In genomic region chr16:29981543-29981942, GRCm38 (mm10) we compare ENCODE assay signal across 18 mouse cellular contexts.
"Had no signal": no experiment of that assay in that cellular context is flagged by ENCODE, and none has a peak within 500 bp of the region (broad histone marks: within the 10 kb centered on the region; RNA-seq: fewer than 3 reads in every experiment).

No protein-coding gene starts in this region.

- H3K36me3 ChIP-seq: midbrain, embryonic 10.5 days; midbrain, embryonic 13.5 days; midbrain, embryonic 15.5 days; neural tube, embryonic 13.5 days; neural tube, embryonic 15.5 days had no signal

- H3K4me3 ChIP-seq: midbrain, embryonic 10.5 days; midbrain, embryonic 13.5 days; midbrain, embryonic 15.5 days; myocyte; neural tube, embryonic 13.5 days; neural tube, embryonic 15.5 days had no signal

- DNase-seq: lung, adult 18-20 months; lung, embryonic 14.5 days; lung, postnatal 10 days; lung, postnatal 4 days; retina, postnatal 1 day; right cerebral cortex, adult 18-20 months; right cerebral cortex, postnatal 25 days; right cerebral cortex, postnatal 4 days; spleen, adult 18-20 months; thymus, adult 18-20 months; thymus, postnatal 14 days; thymus, postnatal 36 days had no signal

- H3K4me2 ChIP-seq: lung, embryonic 14.5 days; midbrain, embryonic 13.5 days; midbrain, embryonic 15.5 days; neural tube, embryonic 13.5 days; neural tube, embryonic 15.5 days had no signal

- H3K27me3 ChIP-seq: midbrain, embryonic 15.5 days had no signal

- ATAC-seq: midbrain, embryonic 13.5 days; midbrain, embryonic 15.5 days had no signal

- H3K9ac ChIP-seq: lung, embryonic 14.5 days; midbrain, embryonic 13.5 days; midbrain, embryonic 15.5 days; neural tube, embryonic 13.5 days; neural tube, embryonic 15.5 days had no signal

- H3K4me1 ChIP-seq: midbrain, embryonic 13.5 days; midbrain, embryonic 15.5 days; neural tube, embryonic 13.5 days; neural tube, embryonic 15.5 days had no signal

- H3K27ac ChIP-seq: midbrain, embryonic 10.5 days; midbrain, embryonic 13.5 days; midbrain, embryonic 15.5 days; neural tube, embryonic 13.5 days; neural tube, embryonic 15.5 days had no signal

- H3K9me3 ChIP-seq: midbrain, embryonic 10.5 days; midbrain, embryonic 13.5 days; midbrain, embryonic 15.5 days; neural tube, embryonic 13.5 days; neural tube, embryonic 15.5 days had no signal
